Mouse (Mus musculus): ENCODE measurements around the gene Ly86.

GRCm38 (mm10) chr13:37423416-37423815, 78.4 kb downstream of the Ly86 start:
- TF ChIP-seq GATA1 (IDR thresholded peaks at IDR 0.05; ENCODE audit: low read length) (no peak), TAL1 (IDR thresholded peaks at IDR 0.05; ENCODE audit: low read length) (no peak)
